Mouse (Mus musculus): Measurements from ENCODE around the gene Zfp651. TPM values are rescaled to one million over a fixed set of nuclear protein-coding genes. Genes with fewer than 3 reads are reported as not detected.
A peak's percentile ranks its signal among the peaks of the same experiment; 100 is the strongest.

Zfp651 gene
- polyA plus RNA-seq (2014; fragmentation: Nextera tagmentation; extraction: Ambion mirVana), result 12.5 and 13.7 TPM in 2 replicates

GRCm38 (mm10) chr9:121759091-121760081, at the start of gene Zfp651:
Gene Zfp651, plus strand, starts transcription at chr9:121759330.
- H3K27me3 ChIP-seq (ENCODE audit: control insufficient read depth, insufficient read depth, low read length), result no peaks in the 10 kb centered on the region
- H3K27ac ChIP-seq (ENCODE audit: low read length), result peak within 1 kb of the TSS; percentile 92
- peak; percentile 79 for ATAC-seq (ENCODE audit: insufficient number of reproducible peaks, insufficient read depth, low FRiP score, low read depth)
- H3K4me3 ChIP-seq (ENCODE audit: low read depth, low read length), result peak within 1 kb of the TSS; percentile 87
- H3K4me1 ChIP-seq (ENCODE audit: control insufficient read depth, insufficient read depth, low read length), result peaks cover 31% of the 10 kb centered on the region
- peaks cover 33% of the 10 kb centered on the region for H3K36me3 ChIP-seq (ENCODE audit: control insufficient read depth, insufficient read depth, low read length)
- peak within 1 kb of the TSS; percentile 91 for H3K4me2 ChIP-seq (replicated peaks; ENCODE audit: low read depth, low read length)
- H3K9ac ChIP-seq (replicated peaks; ENCODE audit: low read depth, low read length), result peak within 1 kb of the TSS; percentile 87
- no peaks in the 10 kb centered on the region for H3K9me3 ChIP-seq (ENCODE audit: control insufficient read depth, low read depth, low read length)
- WGBS, result under 1% methylated on average over 87 of the region's 97 CpGs

- peak within 1 kb of the TSS; percentile 96 for H3K4me3 ChIP-seq (ENCODE audit: low read depth, low read length)
- peak within 1 kb of the TSS; percentile 86 for H3K4me2 ChIP-seq (replicated peaks; ENCODE audit: low read depth, low read length)
- ATAC-seq (ENCODE audit: insufficient number of reproducible peaks, insufficient read depth, low FRiP score, low read depth), result peak; percentile 99
- WGBS, result 5% methylated on average over 37 of the region's 37 CpGs
- H3K36me3 ChIP-seq (ENCODE audit: control insufficient read depth, insufficient read depth, low read length), result peaks cover 12% of the 10 kb centered on the region
- H3K9me3 ChIP-seq (ENCODE audit: control insufficient read depth, low read depth, low read length), result no peaks in the 10 kb centered on the region
- H3K4me1 ChIP-seq (ENCODE audit: control insufficient read depth, insufficient read depth, low read length), result peaks cover 21% of the 10 kb centered on the region
- no peaks in the 10 kb centered on the region for H3K27me3 ChIP-seq (ENCODE audit: control insufficient read depth, insufficient read depth, low read length)
- H3K27ac ChIP-seq (ENCODE audit: low read length), result peak within 1 kb of the TSS; percentile 94
- H3K9ac ChIP-seq (replicated peaks; ENCODE audit: low read depth, low read length), result peak within 1 kb of the TSS; percentile 87
Observed at GRCm38 (mm10) chr9:121709898-121710583, 49.1 kb upstream of the Zfp651 start, which contains the start of gene Ss18l2. Gene Ss18l2, plus strand, starts transcription at chr9:121710329.

GRCm38 (mm10) chr9:121710584-121710975, 48.5 kb upstream of the Zfp651 start:
- Histone ChIP-seq H3K4me2 (replicated peaks; ENCODE audit: low read depth, low read length) (peak overlapping the region; percentile 86), H3K27ac (ENCODE audit: low read length) (peak overlapping the region; percentile 94), H3K9ac (replicated peaks; ENCODE audit: low read depth, low read length) (peak overlapping the region; percentile 87), H3K36me3 (ENCODE audit: control insufficient read depth, insufficient read depth, low read length) (peaks cover 12% of the 10 kb centered on the region), H3K9me3 (ENCODE audit: control insufficient read depth, low read depth, low read length) (no peaks in the 10 kb centered on the region), H3K4me3 (ENCODE audit: low read depth, low read length) (peak overlapping the region; percentile 96), H3K4me1 (ENCODE audit: control insufficient read depth, insufficient read depth, low read length) (peaks cover 16% of the 10 kb centered on the region; the same call in 1 of the 2 replicates), H3K27me3 (ENCODE audit: control insufficient read depth, insufficient read depth, low read length) (no peaks in the 10 kb centered on the region)
- under 1% methylated on average over 18 of the region's 18 CpGs for WGBS
- ATAC-seq (ENCODE audit: insufficient number of reproducible peaks, insufficient read depth, low FRiP score, low read depth), result peak; percentile 21; the same call in 1 of the 2 replicates

- WGBS, result 71% methylated on average over 2 of the region's 2 CpGs
- Histone ChIP-seq H3K27ac (ENCODE audit: low read length) (no peak overlapping the region), H3K4me1 (ENCODE audit: control insufficient read depth, insufficient read depth, low read length) (peaks cover 7% of the 10 kb centered on the region; the same call in 1 of the 2 replicates), H3K4me2 (replicated peaks; ENCODE audit: low read depth, low read length) (no peak overlapping the region), H3K4me3 (ENCODE audit: low read depth, low read length) (no peak overlapping the region), H3K27me3 (ENCODE audit: control insufficient read depth, insufficient read depth, low read length) (no peaks in the 10 kb centered on the region), H3K36me3 (ENCODE audit: control insufficient read depth, insufficient read depth, low read length) (peaks cover 12% of the 10 kb centered on the region), H3K9ac (replicated peaks; ENCODE audit: low read depth, low read length) (no peak overlapping the region), H3K9me3 (ENCODE audit: control insufficient read depth, low read depth, low read length) (0 out of 2 replicates have a peak, but pooled peaks cover 2% of the 10 kb centered on the region)
- ATAC-seq (ENCODE audit: insufficient number of reproducible peaks, insufficient read depth, low FRiP score, low read depth), result no peak
Observed at GRCm38 (mm10) chr9:121717048-121717447, 42.1 kb upstream of the Zfp651 start.

- peak overlapping the region; percentile 55 for H3K4me2 ChIP-seq (replicated peaks; ENCODE audit: low read depth, low read length)
- peak overlapping the region; percentile 97 for H3K27ac ChIP-seq (ENCODE audit: low read length)
- peaks cover 7% of the 10 kb centered on the region; the same call in 1 of the 2 replicates for H3K4me1 ChIP-seq (ENCODE audit: control insufficient read depth, insufficient read depth, low read length)
- no peak for ATAC-seq (ENCODE audit: insufficient number of reproducible peaks, insufficient read depth, low FRiP score, low read depth)
- 67% methylated on average over 15 of the region's 15 CpGs for WGBS
- H3K9ac ChIP-seq (replicated peaks; ENCODE audit: low read depth, low read length), result peak overlapping the region; percentile 95
- peaks cover 3% of the 10 kb centered on the region; the same call in 1 of the 2 replicates for H3K36me3 ChIP-seq (ENCODE audit: control insufficient read depth, insufficient read depth, low read length)
- H3K4me3 ChIP-seq (ENCODE audit: low read depth, low read length), result peak overlapping the region; percentile 95
- 0 out of 2 replicates have a peak, but pooled peaks cover 2% of the 10 kb centered on the region for H3K9me3 ChIP-seq (ENCODE audit: control insufficient read depth, low read depth, low read length)
- no peaks in the 10 kb centered on the region for H3K27me3 ChIP-seq (ENCODE audit: control insufficient read depth, insufficient read depth, low read length)
Observed at GRCm38 (mm10) chr9:121718070-121718705, 40.9 kb upstream of the Zfp651 start.

- Histone ChIP-seq H3K9me3 (ENCODE audit: control insufficient read depth, low read depth, low read length) (0 out of 2 replicates have a peak, but pooled peaks cover 2% of the 10 kb centered on the region), H3K9ac (replicated peaks; ENCODE audit: low read depth, low read length) (peak within 1 kb of the TSS; percentile 95), H3K27ac (ENCODE audit: low read length) (peak within 1 kb of the TSS; percentile 97), H3K4me2 (replicated peaks; ENCODE audit: low read depth, low read length) (peak within 1 kb of the TSS; percentile 87), H3K36me3 (ENCODE audit: control insufficient read depth, insufficient read depth, low read length) (no peaks in the 10 kb centered on the region), H3K4me1 (ENCODE audit: control insufficient read depth, insufficient read depth, low read length) (peaks cover 7% of the 10 kb centered on the region; the same call in 1 of the 2 replicates), H3K4me3 (ENCODE audit: low read depth, low read length) (peak within 1 kb of the TSS; percentile 95), H3K27me3 (ENCODE audit: control insufficient read depth, insufficient read depth, low read length) (no peaks in the 10 kb centered on the region)
- WGBS, result under 1% methylated on average over 57 of the region's 61 CpGs
- ATAC-seq (ENCODE audit: insufficient number of reproducible peaks, insufficient read depth, low FRiP score, low read depth), result peak; percentile 99
Observed at GRCm38 (mm10) chr9:121718792-121719318, 40.3 kb upstream of the Zfp651 start, which contains the start of gene Nktr. Gene Nktr, plus strand, starts transcription at chr9:121719169.

GRCm38 (mm10) chr9:121719347-121720331, 39.5 kb upstream of the Zfp651 start:
- H3K27me3 ChIP-seq (ENCODE audit: control insufficient read depth, insufficient read depth, low read length), result no peaks in the 10 kb centered on the region
- no peak; the same call in none of the 2 replicates for ATAC-seq (ENCODE audit: insufficient number of reproducible peaks, insufficient read depth, low FRiP score, low read depth)
- H3K27ac ChIP-seq (ENCODE audit: low read length), result peak overlapping the region; percentile 97
- H3K9me3 ChIP-seq (ENCODE audit: control insufficient read depth, low read depth, low read length), result 0 out of 2 replicates have a peak, but pooled peaks cover 2% of the 10 kb centered on the region
- peak overlapping the region; percentile 87 for H3K4me2 ChIP-seq (replicated peaks; ENCODE audit: low read depth, low read length)
- peaks cover 7% of the 10 kb centered on the region; the same call in 1 of the 2 replicates for H3K4me1 ChIP-seq (ENCODE audit: control insufficient read depth, insufficient read depth, low read length)
- peak overlapping the region; percentile 95 for H3K9ac ChIP-seq (replicated peaks; ENCODE audit: low read depth, low read length)
- no peaks in the 10 kb centered on the region for H3K36me3 ChIP-seq (ENCODE audit: control insufficient read depth, insufficient read depth, low read length)
- peak overlapping the region; percentile 95 for H3K4me3 ChIP-seq (ENCODE audit: low read depth, low read length)
- under 1% methylated on average over 64 of the region's 87 CpGs for WGBS

All from stomach, embryonic 14.5 days (tissue).